Mouse (Mus musculus): ENCODE results near the gene Myh2. TPM values are rescaled to one million over a fixed set of nuclear protein-coding genes. Genes with fewer than 3 reads are reported as not detected.

The Myh2 gene
- 0.09 and 0.94 TPM in 2 replicates for polyA plus RNA-seq (2015; fragmentation: Nextera tagmentation; extraction: Ambion mirVana)

GRCm38 (mm10) chr11:67170727-67171126, at the start of gene Myh2:
Myh2 (plus strand) TSS chr11:67171027.

GRCm38 (mm10) chr11:67199752-67200151, 28.9 kb downstream of the Myh2 start, which contains the start of gene Myh1:
Myh1 (plus strand) TSS chr11:67200052.

GRCm38 (mm10) chr11:67237481-67238079, 66.8 kb downstream of the Myh2 start, which contains the start of gene Myh4:
Myh4 (plus strand) TSS chr11:67238029.

Other genes starting within 250 kb of the Myh2 start
- not detected in 2 replicates for gene Tmem238l, start 214.4 kb upstream of the Myh2 start, polyA plus RNA-seq (2015; fragmentation: Nextera tagmentation; extraction: Ambion mirVana)
- gene Tmem220, start 145.9 kb upstream of the Myh2 start, polyA plus RNA-seq (2015; fragmentation: Nextera tagmentation; extraction: Ambion mirVana): 2.5 and 5.0 TPM in 2 replicates
- 29.0 and 37.4 TPM in 2 replicates for gene Adprm, start 118.4 kb upstream of the Myh2 start, polyA plus RNA-seq (2015; fragmentation: Nextera tagmentation; extraction: Ambion mirVana)
- gene Sco1, start 118.4 kb upstream of the Myh2 start, polyA plus RNA-seq (2015; fragmentation: Nextera tagmentation; extraction: Ambion mirVana): 9.6 and 15.8 TPM in 2 replicates
- gene Myh3, start 92.7 kb upstream of the Myh2 start, polyA plus RNA-seq (2015; fragmentation: Nextera tagmentation; extraction: Ambion mirVana): 0.32 and 6.3 TPM in 2 replicates
- 1.7 TPM in 1 of 2 replicates, not detected in the other for gene Myh1, start 29.0 kb downstream of the Myh2 start, polyA plus RNA-seq (2015; fragmentation: Nextera tagmentation; extraction: Ambion mirVana)
- 0.03 TPM in 1 of 2 replicates, not detected in the other for gene Myh4, start 67.0 kb downstream of the Myh2 start, polyA plus RNA-seq (2015; fragmentation: Nextera tagmentation; extraction: Ambion mirVana)
- 1.9 and 13.3 TPM in 2 replicates for gene Myh8, start 106.1 kb downstream of the Myh2 start, polyA plus RNA-seq (2015; fragmentation: Nextera tagmentation; extraction: Ambion mirVana)
- not detected in 2 replicates for gene Myh13, start 150.6 kb downstream of the Myh2 start, polyA plus RNA-seq (2015; fragmentation: Nextera tagmentation; extraction: Ambion mirVana)

Measured in adrenal gland, postnatal 0 days (tissue).